Mouse (Mus musculus) adrenal gland, adult 18-20 months (tissue): ENCODE measurements at regions not wholly inside any gene's neighbourhood (a gene's known extent, or its start where the extent isn't known, plus 50 kb on each side); places are given as distances from the start of the nearest gene placed in this dataset.
A peak's percentile ranks its signal among the peaks of the same experiment; 100 is the strongest.

Experiments used
- DNase-seq, 2 experiments: peaks; one replicate each; pipeline ENCODE4 v3.0.0; 2021 to 2022; ENCODE audit warnings: low spot score in 2 of 2

DNA sequence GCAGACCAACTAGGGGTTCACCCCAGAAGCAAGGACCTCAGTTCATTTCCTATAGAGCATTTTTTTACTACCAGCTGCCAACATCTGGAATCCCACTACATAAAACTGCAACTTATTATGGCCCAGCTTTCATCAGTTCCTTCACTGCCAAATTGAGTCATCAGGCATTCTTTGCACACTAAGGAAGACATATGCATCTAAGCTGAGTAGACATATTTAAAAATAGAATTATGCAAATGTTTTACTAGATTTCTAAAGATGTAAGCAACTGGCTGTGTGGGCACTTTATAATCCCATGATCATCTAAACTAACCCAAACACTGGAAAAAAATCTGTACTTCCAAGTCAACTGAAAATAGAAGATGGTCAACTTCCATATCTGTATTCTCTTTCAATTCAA, 415.9 kb upstream of the Rarb start:
- DNase-seq: no peak

DNA sequence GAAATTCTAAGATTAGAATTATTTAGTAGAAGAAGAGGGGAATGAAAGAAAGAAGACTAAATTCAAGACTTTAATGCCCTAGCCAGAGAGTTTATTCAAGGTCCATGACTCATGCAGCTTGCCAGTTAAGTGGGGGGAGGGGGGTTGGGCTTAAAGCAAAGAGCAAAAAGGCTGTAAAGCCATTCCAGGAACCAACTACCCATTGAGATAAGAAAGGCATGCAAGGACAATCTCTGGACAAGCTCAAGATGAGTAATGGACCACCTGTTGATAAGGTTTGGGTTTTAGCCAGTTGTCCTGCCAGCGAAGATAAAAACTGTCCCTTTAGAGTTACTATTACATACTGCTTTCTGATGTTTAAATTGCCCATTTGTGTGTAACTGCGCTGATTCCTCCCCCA, 392.5 kb upstream of the Rarb start:
- no peak for DNase-seq

DNA sequence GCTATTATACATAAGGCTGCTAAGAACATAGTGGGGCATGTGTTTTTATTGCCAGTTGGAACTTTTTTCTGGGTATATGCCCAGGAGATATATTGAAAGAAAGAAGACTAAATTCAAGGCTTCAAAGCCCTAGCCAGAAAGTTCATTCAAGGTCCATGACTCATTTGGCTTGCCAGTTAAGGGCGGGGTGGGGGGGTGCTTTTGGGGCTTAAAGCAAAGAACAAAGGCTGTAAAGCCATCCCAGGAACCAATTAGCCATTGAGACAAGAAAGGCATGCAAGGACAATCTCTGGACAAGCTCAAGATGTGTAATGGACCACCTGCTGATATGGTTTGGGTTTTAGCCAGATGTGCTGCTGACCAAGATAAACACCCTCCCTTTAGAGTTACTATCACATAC, 386.7 kb upstream of the Rarb start:
- no peak for DNase-seq

DNA sequence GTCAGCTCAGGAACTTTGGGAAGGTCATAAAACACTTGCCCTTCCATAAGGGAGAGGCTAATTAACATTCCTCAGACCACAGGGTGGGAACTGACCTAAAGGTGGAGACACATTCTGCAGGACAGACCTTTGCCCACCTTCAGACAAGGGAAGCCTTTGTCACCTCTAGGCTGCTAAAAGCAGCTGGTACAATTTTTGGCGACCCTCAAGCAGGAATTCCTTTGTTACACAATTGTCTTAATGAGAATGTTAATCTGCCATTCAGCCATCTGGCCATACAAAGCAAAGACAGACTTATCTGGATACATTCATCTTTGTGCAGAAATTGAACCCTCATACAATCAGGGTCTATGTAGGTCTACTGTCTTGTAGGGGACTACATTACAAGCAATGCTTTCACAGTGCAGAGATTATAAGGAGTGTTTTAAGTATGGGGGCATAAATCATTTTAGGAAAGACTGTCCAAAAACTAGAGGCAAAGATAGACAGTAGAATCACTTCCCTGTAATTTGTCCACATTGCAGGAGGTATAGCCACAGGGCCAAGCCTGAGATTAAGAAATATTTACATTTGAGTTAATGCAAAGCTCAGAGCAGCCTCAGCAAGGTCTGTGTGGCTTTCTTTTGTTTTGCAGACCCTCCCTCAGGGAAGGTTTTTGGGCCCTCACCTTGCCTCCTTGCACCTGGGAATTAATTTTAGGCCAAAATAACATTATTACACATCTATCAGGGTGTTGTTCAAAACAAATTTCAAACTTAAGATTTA, 384.5 kb upstream of the Rarb start:
- DNase-seq: no peak

DNA sequence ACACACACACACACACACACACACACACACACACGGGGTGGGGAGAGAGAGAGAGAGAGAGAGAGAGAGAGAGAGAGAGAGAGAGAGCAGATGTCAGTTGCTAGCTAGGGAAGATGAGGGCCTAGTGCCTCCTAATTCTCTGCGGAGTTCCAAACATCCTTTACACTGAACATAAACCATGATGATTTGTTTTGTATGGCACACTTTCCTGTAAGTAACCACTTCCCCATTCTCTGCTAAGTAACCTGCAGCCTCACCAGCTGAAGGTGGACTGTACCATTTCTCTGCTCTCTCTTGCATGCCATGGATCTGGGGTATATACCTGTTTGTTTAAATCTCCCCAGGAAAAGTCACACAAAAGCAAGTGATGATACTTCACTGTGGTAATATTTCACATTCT, 374.0 kb upstream of the Rarb start:
- no peak for DNase-seq

DNA sequence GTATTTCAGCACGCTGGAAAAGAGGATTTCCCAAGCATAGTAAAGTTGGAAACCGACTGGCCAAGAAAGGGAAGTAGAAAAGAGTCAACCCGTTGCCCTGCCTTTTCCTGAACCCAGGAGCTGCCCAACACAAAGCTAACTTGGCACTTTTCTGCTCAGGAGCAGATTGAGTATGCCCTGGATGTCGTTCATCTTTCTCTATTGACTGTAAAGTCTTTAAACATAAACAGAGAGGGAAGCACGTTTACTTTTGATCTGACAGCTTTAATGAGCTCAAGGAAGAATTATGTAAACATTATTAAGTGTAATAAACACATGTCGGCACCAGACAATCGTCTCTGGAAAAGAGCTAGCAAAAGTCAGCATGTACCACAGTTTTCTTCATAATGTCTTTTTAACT, 354.3 kb upstream of the Rarb start:
- DNase-seq: no peak

DNA sequence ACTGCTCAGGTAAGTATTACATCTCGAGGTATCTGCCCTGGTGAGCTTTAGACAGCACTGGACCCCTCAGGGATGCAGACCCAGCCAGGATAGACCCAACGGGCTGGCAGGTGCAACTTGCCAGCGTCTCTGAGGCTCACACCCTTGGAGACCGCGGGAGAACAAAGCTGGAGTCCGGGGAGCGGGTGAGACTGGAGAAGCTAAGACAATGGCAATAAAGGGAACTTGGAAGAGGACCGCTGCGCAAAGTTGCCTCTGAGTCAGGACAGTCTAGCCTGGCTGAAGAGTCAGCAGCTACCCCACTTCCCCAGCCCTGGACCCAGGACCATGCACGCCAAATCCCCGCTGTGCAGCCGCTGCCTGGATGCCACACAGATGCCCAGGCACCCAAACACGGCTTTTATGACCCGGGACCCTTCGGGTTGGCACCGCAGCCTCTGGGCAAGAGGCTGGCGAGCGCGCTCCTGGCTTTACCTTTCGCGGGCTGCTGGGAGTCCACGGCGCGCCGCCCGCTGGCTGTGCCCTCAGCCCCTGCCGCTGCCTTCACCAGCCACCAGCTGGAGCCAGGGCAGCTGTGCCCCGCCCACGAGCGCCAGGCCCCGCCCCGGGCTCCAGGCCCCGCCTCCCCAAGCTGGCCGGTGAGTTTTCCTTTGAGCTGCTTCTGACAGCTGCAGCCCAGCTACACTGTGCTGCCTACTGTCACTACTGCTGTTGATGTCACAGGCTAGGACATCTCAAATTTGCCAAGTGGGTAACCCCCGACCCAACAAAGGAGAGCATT, 353.6 kb upstream of the Rarb start:
- DNase-seq: peak; percentile 40 to 54

DNA sequence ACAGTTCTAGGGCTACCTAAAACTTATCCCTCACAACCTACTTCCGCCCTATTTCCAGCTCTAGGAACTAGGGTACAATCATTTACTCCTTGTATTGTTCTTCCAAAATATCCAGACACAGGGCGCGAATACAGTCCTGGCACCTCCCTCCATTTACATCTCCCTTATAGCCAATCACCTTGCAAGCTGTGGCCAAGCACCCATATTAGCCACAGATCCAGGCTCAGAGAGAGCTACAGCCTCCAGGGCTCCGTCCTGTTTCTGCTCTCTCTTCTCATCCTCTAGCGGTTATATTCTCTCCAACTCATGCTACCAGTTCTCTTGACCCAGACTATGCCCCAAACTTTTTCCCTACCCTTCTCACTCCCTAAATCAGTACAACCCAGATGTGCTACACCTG, 352.9 kb upstream of the Rarb start:
- no peak for DNase-seq

DNA sequence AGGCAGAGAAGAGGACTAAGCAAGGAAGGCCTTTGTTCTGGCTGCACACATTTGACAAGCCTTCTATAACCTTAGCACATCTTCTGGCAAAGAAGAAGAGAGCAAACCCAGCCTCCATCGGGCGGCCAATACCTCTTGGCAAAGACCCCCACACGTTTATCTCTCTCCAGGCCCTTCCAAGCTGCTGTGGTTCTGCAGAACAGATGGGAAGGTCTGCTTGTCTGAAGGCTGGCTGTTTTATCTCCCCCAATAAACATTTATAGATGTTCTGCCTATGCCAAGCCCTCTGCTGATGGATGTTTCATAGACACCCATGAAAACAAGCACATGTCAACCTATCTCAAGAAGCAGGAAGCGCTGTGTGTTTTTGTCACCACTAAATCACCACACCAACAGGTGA, 339.4 kb upstream of the Rarb start:
- no peak for DNase-seq

DNA sequence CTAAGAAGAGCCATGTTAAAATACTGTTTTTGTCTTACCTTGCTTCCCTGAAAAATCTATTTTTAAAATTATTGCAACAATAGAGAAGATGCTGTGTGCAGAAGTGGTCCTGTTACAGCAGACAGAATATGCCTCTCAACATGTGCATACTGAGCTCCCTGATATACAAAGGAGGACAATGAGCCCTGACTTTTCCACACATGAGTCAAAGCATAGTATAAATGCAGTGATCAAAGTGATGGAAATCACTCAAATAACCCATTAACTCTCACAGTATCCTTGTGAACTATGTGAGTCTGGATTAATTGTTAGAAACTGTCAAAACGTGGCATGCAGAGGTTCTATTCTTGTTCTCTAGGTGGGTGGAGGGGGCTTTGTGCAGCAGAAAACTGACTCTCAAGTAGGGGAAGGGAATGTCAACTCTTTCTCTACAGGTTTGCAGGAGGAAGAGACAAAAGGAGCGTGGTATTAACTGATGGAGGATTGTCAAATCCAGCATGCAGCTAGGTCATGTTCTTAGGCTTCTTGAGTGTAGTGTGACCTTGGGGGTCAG, 337.5 kb upstream of the Rarb start:
- DNase-seq: no peak

DNA sequence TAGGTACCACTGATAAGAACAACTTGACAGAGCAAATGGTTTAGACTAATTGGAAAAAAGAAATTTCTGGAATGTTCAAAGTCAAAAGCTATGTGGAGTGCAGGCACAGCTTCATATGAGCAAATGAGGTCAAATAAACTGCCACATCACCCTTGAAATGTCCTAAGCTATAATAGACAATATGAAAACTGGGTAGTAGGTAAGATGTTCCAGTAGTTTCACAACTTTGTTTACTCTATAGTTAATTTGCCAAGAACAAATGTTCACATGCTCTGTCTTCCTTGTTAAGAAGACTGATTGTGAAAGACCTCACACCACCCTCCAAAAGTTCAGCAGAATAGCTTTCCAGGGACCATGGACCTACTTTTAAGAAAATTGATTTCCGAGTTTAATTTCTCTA, 301.7 kb upstream of the Rarb start:
- DNase-seq: no peak

DNA sequence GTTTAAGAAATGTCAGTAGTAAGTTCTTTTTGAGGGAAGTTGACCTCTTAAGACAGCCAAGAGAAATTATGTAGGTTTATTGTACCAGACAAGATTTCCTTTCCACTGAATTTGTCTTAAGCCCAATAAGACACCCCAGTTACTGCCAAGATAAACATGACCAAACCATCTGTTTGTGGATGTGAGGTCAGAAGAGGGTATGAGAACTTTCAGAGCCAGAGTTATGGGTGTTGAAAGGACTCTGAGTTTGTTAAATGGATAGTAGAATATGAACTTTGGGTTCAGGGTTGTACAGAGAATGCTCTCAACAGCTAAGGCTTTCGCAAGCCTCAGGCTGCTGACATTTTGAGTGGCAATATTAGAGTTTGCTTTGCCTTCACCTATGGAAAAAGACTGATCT, 287.7 kb upstream of the Rarb start:
- no peak for DNase-seq

DNA sequence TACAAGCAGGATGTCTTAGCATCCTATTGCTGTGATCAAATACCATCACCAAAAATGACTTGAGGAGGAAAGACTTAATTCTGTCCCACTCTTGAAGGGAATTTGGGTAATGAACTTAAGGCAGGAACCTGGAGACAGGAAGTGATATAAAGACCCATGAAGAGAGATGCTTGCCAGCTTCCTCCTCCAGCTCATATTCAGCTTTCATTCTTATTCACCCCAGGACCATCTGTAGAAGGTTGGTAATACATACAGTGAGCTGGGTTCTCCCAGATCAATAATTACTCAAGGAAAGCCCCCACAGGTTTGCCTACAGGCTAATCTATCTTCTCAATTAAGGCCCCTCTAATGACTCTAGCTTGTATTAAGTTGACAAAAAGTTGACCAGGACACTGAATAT, 283.5 kb upstream of the Rarb start:
- DNase-seq: no peak

DNA sequence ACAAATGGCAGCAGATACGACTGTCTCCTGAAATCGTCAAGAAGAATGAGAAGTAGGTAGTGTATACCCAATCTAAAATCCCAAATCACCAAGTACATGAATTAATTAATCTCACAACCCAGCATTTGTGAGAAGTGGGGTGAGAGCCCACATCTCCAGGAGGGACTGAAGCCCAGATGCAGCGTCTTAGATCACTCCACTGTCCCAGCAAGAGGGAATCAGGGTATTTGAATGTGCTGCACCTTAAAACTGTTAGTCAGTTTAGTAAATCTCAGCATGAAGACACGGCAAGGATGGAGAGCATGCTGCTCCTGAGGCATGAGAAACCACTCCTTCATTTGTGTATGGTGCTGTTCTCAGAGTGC, 271.6 kb upstream of the Rarb start:
- no peak for DNase-seq

DNA sequence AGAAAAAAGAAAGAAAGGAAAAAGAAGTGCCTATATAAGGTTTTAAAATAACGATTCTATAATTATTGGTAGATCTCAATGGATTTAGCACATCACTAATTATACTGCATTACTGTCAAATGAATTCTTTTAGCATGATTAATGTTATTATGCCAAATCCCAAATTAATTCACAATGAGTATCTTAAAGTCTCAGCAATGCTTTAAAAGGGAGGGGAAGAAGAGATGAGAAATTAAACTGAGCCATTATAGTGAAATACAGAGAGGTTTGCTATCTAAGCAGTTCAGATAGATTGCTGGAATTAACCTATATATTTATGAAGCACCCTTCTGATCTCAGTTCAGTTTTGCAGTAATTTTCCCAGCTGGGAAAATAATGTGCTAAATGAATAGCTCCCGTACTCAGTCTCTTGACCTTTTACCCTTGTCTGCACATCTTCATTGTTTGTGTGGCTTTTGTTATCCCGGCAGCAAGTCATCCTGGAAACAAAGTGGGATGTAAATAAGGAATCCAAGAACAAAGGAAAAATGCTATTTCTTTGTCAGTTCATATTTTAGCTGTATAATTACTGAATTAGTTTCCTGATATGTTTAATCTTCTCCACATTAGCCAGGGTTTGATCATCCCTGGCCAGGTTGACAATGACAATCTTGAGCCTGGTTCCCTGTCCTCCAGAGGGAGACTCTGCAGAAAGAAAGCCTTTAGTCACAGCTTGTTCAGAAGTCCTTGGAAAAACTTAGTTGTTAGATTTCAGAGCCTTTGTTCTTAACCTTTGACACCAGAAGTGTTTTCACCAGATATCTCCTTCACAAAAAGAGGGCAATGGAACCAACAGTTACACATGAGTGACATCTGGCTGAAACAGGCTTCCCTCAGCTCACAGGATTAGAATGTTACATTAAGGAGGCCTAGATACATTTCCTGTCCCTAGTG, 270.9 kb upstream of the Rarb start:
- DNase-seq: no peak

DNA sequence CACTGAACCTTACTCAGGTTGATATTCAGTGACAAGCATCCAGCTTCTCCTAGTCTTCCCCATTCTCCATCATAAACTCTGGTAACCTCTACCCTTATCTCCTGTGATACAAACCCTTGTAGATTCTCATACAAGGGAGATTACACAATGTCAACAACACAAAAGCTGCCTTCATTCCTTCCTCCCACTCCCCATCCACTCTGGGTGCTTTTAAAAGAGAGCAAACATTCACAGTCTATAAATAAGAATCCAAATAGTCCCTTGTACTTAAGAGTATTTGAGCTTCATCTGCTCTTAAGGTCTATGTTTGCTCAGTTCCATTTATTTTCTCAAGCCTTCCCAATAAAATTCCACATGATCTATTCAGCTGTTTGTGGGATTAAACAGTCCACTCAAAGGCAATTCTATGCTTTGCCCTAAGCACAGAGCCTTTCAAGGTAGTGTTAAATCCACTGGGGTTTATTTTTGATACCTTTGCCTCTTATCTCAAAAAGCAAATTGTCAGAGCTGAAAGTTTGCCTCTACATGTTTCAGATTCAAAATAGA, 270.2 kb upstream of the Rarb start:
- no peak for DNase-seq

DNA sequence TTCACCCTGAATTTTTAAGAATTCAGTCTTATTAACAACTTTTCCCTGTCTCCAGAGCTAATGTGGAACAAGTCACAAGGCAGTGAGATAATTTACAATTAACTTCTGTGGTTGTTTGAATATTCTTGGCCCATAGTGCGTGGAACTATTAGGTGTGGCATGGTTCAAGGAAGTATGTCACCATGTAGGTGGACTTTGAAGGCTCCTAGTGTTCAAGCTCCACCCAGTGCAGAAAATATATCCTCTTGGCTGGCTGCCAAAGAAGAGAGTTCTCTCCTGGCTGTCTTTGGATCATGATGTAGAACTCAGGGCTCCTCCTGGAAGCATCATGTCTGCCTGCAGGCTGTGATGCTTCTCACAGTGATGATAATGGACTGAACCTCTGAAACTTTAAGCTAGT, 268.9 kb upstream of the Rarb start:
- no peak for DNase-seq

DNA sequence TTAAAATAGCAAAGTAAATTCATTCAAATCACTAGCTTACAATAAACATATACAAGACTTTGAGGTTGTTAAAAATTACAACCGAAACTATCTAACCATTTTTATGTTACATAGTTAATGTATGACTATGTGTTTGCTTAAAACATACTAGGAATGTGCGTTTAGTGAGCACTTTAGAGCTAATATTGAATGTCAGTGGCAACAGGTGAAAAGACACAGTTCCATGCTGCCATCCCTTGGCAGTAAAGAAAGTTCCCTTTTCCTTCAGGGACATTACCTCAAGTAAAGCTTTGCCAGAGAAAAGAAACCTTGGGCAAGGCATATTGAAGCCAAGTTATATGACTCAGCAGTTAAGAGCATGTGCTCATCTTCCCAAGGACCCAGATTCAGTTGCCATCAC, 265.0 kb upstream of the Rarb start:
- no peak for DNase-seq

DNA sequence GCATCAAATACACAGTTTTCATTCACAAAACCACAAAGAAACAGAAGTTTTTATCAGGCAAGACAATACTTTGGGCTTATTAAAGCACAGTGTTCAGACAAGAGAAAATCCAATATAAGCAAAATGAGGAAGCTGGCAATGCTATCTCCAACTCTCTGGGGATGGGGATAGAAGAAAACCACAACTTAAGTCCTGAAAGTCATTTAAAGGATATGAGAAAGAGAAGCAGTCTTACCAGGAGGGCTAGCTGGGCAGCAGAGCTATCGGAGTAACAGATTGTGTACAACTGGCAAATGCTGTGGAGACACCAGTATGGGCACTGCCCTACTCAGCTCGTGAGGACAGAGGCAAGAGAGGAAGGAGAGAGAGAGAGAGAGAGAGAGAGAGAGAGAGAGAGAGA, 262.9 kb upstream of the Rarb start:
- no peak for DNase-seq

DNA sequence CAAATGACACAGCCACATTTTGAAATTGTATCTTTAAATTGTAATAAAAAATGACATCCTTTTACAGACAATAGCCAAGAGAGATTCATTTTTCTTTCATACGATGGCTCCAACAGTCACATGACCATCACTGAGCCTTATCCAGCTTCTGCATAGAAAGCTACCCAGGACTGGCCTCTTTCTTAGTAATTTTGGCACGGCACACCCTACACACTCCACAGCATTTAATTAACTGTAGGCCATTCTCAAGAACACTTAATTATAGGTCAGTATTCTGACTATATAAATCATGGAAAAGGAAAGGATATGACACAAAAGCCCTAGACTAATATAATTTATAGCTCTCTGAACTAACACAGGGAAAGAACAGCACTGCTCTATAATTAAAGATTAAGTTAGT, 260.6 kb upstream of the Rarb start:
- no peak for DNase-seq

DNA sequence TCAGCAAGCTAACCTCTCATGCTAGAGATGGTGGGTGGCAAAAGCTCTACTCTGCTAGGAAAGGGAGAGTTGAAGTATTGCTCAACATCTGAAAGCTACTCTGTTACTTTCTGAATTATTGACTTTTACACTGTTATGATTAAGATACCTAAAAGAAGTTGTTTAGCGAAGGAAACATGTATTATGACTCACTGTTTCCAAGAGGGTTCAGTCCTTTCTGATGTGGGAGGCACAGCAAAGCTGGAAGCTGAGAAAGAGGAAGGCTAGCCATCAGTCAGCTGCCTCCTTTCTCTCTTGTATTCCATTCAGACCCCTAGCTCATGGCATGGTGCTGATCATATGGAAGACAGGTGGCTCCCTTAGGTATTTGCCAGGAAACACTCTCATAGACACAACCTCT, 242.4 kb upstream of the Rarb start:
- DNase-seq: no peak
